16 mouse cellular contexts compared by ENCODE assay signal in the genomic region with DNA sequence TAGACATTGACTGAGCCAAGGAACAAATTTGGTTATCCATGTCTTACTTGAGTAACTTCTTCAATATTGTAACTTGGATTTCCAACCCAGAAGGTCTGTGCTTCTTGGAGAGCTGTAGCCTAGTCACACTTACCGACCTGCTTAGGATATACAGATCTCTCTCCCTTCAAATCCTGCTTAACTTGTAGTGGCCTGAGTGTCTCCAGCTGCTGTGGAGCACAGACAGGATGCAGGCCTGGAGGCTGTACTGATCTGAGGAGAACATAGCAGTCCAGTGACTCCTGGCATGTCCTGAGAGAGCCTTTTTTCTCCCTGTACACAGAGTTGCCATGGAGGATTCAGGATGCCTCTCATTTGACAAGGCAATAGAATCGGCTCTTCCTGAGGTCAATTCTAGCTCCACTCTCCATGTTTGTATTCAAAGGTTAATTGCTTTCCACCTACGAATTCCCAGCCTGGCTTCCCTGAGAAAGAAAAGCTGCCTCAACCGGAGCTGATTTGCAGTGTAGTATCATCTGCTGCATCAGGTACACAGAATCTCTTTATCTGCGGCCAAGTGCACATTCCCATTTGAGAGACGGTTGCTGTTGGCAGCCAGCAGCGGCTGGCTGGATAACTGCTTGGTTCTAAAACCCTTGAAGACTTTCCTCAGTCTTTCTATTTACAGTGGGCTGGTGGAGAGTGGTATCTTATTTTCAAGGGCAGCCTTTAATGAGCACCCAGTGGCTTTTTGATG.
"Had no signal": no experiment of that assay in that cellular context is flagged by ENCODE, and none has a peak within 500 bp of the region (broad histone marks: within the 10 kb centered on the region; RNA-seq: fewer than 3 reads in every experiment).

No protein-coding gene starts in this region.

- H3K27me3 ChIP-seq: limb, embryonic 12.5 days; liver, embryonic 13.5 days; lung, embryonic 15.5 days; megakaryocyte, embryonic 14.5 days; neural tube, embryonic 15.5 days had no signal

- H3K27ac ChIP-seq: kidney, postnatal 0 days; limb, embryonic 12.5 days; liver, embryonic 13.5 days; lung, embryonic 15.5 days; macrophage; neural tube, embryonic 15.5 days had no signal

- H3K4me1 ChIP-seq: limb, embryonic 12.5 days; liver, embryonic 13.5 days; lung, embryonic 15.5 days; megakaryocyte, embryonic 14.5 days; neural tube, embryonic 15.5 days had no signal

- H3K4me3 ChIP-seq: limb, embryonic 12.5 days; liver, embryonic 13.5 days; lung, embryonic 15.5 days; megakaryocyte, embryonic 14.5 days; myocyte; neural tube, embryonic 15.5 days had no signal

- ATAC-seq: liver, postnatal 0 days had no signal

- H3K9me3 ChIP-seq: limb, embryonic 12.5 days; liver, embryonic 13.5 days; lung, embryonic 15.5 days; megakaryocyte, embryonic 14.5 days; neural tube, embryonic 15.5 days had no signal

- DNase-seq: kidney, adult 9 months; kidney, postnatal 36 days; liver; liver, embryonic 13.5 days; liver, postnatal 0 days; lung, postnatal 14 days; right cerebral cortex, adult 18-20 months; thymus, adult 2 months; thymus, postnatal 25 days had no signal

- H3K36me3 ChIP-seq: limb, embryonic 12.5 days; liver, embryonic 13.5 days; lung, embryonic 15.5 days; neural tube, embryonic 15.5 days had no signal

- H3K9ac ChIP-seq: limb, embryonic 12.5 days; liver, embryonic 13.5 days; liver, postnatal 0 days; lung, embryonic 15.5 days; neural tube, embryonic 15.5 days had no signal

- H3K4me2 ChIP-seq: limb, embryonic 12.5 days; liver, embryonic 13.5 days; lung, embryonic 15.5 days; neural tube, embryonic 15.5 days had no signal
